Mouse (Mus musculus) lung, embryonic 16.5 days (tissue): Measurements from ENCODE around the gene Rorc. TPM values are rescaled to one million over a fixed set of nuclear protein-coding genes. Genes with fewer than 3 reads are reported as not detected.
A peak's percentile ranks its signal among the peaks of the same experiment; 100 is the strongest.

Experiments used
- ATAC-seq: fragments of 200-750 bp; cut with Nextera tagmentation; 2 replicates; pipeline ENCODE4 v1.8.0; 2017; ENCODE audit warnings: low read depth, mild to moderate bottlenecking, moderate library complexity
- H3K27ac ChIP-seq: fragments of 300-500 bp; sonication (generic); 2 replicates; pipeline ENCODE4 v1.5.1; 2014; ENCODE audit warnings: mild to moderate bottlenecking, control low read depth, low read length
- H3K27me3 ChIP-seq: fragments of 300-500 bp; sonication (generic); 2 replicates; pipeline ENCODE4 v1.6.1; 2014; ENCODE audit warnings: low read depth, low read length, mixed read lengths; ENCODE audit not compliant: control insufficient read depth, insufficient read depth
- H3K36me3 ChIP-seq: fragments of 300-500 bp; sonication (generic); 2 replicates; pipeline ENCODE4 v1.6.1; 2014; ENCODE audit warnings: low read length; ENCODE audit not compliant: control insufficient read depth, insufficient read depth
- H3K4me1 ChIP-seq: fragments of 300-500 bp; sonication (generic); replicated peaks from 2 replicates; pipeline ENCODE4 v1.6.1; 2014; ENCODE audit warnings: low read length, mixed read lengths; ENCODE audit not compliant: control insufficient read depth, insufficient read depth
- H3K4me2 ChIP-seq: fragments of 300-500 bp; sonication (generic); 2 replicates; pipeline ENCODE4 v1.6.1; 2014; ENCODE audit warnings: low read depth, low read length, control low read depth
- H3K4me3 ChIP-seq: fragments of 300-500 bp; sonication (generic); 2 replicates; pipeline ENCODE4 v1.5.1; 2014; ENCODE audit warnings: mild to moderate bottlenecking, low read length, control low read depth
- H3K9ac ChIP-seq: fragments of 300-500 bp; sonication (generic); 2 replicates; pipeline ENCODE4 v1.6.1; 2014; ENCODE audit warnings: low read length, control low read depth
- H3K9me3 ChIP-seq: fragments of 300-500 bp; sonication (generic); 2 replicates; pipeline ENCODE4 v1.6.1; 2016; ENCODE audit warnings: low read length; ENCODE audit not compliant: control insufficient read depth
- WGBS: fragments of 180-500 bp; shearing (Covaris S2); extraction: QIAGEN DNeasy Blood & Tissue Kit; methylation state at CpG from one replicate; pipeline ENCODE4 v1.1.7; 2014; 5-methylcytosine and 5-hydroxymethylcytosine counted together
- polyA plus RNA-seq: library from polyadenylated mRNA; unstranded; fragments of >200 nt; fragmentation: Nextera tagmentation; extraction: Ambion mirVana; gene quantifications from 2 replicates; pipeline ENCODE4 v1.2.1, GENCODE M21; 2015

Gene Rorc
- polyA plus RNA-seq, 1 experiment from 2014 or later = 8.9 TPM

DNA sequence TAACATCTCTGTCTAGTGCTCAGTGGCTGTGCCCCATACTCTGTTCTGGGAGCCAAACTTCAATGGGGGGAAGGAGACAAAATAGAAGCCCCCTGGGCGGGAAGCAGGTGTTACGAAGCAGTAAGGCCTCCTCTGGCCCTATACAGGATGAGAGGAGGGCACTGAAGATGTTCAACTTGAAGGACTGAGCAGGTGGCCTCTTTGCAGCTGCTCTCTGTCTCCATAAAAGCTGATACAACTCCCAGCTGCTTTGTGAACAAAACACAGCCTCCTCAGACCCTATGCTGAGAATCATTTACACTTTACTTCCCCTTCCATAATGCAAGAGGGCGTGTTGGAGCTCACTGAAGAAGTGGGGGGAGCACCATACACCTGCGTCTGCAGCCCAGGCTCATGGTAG lies 14.1 kb downstream of the Rorc start:
- ATAC-seq = no peak
- no peaks in the 10 kb centered on the region for H3K27me3 ChIP-seq
- H3K9ac ChIP-seq = no peak overlapping the region
- 44% methylated on average over 4 of the region's 4 CpGs for WGBS
- H3K4me1 ChIP-seq = no peaks in the 10 kb centered on the region
- H3K4me3 ChIP-seq = no peak overlapping the region
- H3K4me2 ChIP-seq = no peak overlapping the region
- H3K36me3 ChIP-seq = no peaks in the 10 kb centered on the region
- no peaks in the 10 kb centered on the region for H3K9me3 ChIP-seq
- no peak overlapping the region for H3K27ac ChIP-seq

DNA sequence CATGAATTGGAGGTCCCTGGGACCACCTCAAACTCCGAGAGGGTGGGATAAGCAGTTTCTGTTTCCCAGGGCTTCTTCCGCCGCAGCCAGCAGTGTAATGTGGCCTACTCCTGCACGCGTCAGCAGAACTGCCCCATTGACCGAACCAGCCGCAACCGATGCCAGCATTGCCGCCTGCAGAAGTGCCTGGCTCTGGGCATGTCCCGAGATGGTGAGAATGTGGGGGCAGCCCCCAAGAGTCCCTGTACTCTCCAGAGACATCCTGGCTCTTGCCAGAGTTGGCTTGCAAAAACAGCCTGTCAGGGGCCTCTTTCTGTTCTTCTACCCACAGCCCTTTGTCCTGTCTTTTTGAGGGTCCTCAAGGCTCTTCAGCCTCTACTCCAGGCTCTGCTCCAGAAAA lies 14.8 kb downstream of the Rorc start:
- whole genome bisulfite sequencing = 88% methylated on average over 10 of the region's 10 CpGs
- ATAC-seq = no peak
- Histone ChIP-seq H3K4me1 (no peaks in the 10 kb centered on the region), H3K27me3 (no peaks in the 10 kb centered on the region), H3K27ac (no peak overlapping the region), H3K4me3 (no peak overlapping the region), H3K9me3 (no peaks in the 10 kb centered on the region), H3K4me2 (no peak overlapping the region), H3K36me3 (no peaks in the 10 kb centered on the region), H3K9ac (no peak overlapping the region)

DNA sequence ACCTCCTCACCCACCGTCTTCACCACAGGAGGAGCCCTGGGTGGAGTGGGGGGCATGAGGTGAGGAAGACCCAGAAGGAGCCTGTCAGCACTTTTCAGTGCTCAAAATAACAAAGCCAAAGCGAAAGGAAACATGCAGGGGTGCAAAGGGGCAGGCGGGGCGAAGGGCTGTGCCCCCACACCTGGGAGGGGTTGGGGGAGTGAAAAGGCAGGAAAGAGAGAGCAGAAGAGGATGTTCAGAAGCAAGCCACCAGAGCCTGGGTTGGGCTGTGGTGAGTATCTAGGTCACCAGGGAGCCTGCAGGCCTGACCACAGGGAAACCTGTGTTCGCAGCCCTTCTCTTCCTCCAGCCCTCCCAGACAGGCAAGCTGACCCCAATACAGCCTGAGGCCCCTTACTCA lies 15.5 kb downstream of the Rorc start:
- no peaks in the 10 kb centered on the region for H3K4me1 ChIP-seq
- H3K27me3 ChIP-seq = no peaks in the 10 kb centered on the region
- WGBS = 57% methylated on average over 5 of the region's 5 CpGs
- no peaks in the 10 kb centered on the region for H3K9me3 ChIP-seq
- no peak overlapping the region for H3K27ac ChIP-seq
- no peak for ATAC-seq
- H3K4me3 ChIP-seq = no peak overlapping the region
- no peak overlapping the region for H3K9ac ChIP-seq
- no peak overlapping the region for H3K4me2 ChIP-seq
- H3K36me3 ChIP-seq = no peaks in the 10 kb centered on the region

DNA sequence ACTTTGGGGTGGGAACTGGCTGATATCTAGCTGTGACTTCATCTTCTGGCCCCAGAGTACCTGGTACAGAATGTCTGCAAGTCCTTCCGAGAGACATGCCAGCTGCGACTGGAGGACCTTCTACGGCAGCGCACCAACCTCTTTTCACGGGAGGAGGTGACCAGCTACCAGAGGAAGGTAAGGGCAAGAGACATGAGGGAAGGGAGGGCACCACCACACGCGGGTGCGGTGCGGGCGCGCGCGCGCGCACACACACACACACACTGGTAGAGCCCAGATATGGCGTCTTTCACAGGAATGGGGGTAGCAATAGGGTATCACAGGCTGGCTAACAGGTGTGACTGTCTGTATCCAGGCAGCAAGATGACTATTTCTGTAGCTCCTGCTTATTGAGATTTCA lies 16.8 kb downstream of the Rorc start:
- Histone ChIP-seq H3K4me2 (no peak overlapping the region), H3K36me3 (no peaks in the 10 kb centered on the region), H3K9ac (no peak overlapping the region), H3K27me3 (no peaks in the 10 kb centered on the region), H3K27ac (no peak overlapping the region), H3K9me3 (no peaks in the 10 kb centered on the region), H3K4me1 (no peaks in the 10 kb centered on the region), H3K4me3 (no peak overlapping the region)
- 94% methylated on average over 16 of the region's 16 CpGs for WGBS
- ATAC-seq = no peak

DNA sequence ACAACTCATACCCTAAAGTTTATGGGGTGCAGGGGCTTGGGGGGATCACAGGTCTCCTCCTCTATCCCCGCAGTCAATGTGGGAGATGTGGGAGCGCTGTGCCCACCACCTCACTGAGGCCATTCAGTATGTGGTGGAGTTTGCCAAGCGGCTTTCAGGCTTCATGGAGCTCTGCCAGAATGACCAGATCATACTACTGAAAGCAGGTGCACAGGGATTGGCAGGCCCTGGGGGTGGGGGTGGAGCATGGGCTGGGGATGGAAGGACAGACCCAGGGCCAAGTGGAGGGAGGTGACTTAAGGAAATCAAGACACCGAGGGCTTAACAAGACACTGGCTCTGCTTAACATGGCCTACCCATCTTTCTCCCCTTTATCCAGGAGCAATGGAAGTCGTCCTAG lies 18.4 kb downstream of the Rorc start:
- Histone ChIP-seq H3K27ac (no peak overlapping the region), H3K36me3 (no peaks in the 10 kb centered on the region), H3K4me2 (no peak overlapping the region), H3K9ac (no peak overlapping the region), H3K9me3 (no peaks in the 10 kb centered on the region), H3K4me3 (no peak overlapping the region), H3K4me1 (no peaks in the 10 kb centered on the region), H3K27me3 (no peaks in the 10 kb centered on the region)
- WGBS = 72% methylated on average over 5 of the region's 5 CpGs
- ATAC-seq = no peak

DNA sequence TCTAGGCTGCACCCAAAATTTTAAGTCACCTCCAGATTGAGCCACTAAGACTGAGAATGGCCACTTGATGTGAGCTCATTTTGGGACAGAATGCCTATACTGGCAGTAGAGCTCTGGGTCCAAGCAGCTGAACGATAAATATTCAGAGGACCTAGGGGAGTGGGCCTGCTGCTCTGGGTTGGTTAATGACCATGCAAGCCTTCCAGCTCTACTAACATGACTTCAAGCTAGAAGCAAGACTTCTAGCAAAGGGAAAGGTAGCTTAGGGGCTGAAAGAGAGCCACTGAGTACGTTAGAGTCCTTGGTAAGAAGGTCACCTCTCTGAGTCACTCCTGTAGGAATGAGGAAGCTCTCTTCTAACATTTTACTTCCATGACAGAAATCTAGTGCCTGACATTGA lies 19.5 kb downstream of the Rorc start:
- no peak overlapping the region for H3K27ac ChIP-seq
- 76% methylated on average over 2 of the region's 2 CpGs for WGBS
- no peak overlapping the region for H3K4me2 ChIP-seq
- no peaks in the 10 kb centered on the region for H3K36me3 ChIP-seq
- H3K9ac ChIP-seq = no peak overlapping the region
- H3K4me3 ChIP-seq = no peak overlapping the region
- H3K4me1 ChIP-seq = no peaks in the 10 kb centered on the region
- H3K9me3 ChIP-seq = no peaks in the 10 kb centered on the region
- ATAC-seq = no peak
- H3K27me3 ChIP-seq = no peaks in the 10 kb centered on the region

DNA sequence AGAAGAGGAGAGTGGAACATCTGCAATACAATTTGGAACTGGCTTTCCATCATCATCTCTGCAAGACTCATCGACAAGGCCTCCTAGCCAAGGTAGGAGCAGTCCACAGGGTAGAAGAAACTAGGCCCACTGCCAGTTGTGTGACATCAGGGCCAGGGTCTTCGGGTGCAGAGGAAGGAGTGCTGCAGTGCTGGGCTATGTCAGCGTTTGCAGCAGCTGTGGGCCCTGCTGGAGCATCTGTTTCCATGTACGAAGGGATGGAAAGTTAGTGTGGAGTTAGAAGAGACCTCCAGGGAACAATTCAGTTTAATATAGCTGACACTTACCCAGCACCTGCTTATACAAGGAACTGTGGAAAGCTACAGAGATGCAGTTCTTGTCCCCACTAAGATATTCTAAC lies 20.5 kb downstream of the Rorc start:
- no peak overlapping the region for H3K27ac ChIP-seq
- no peaks in the 10 kb centered on the region for H3K4me1 ChIP-seq
- no peaks in the 10 kb centered on the region for H3K9me3 ChIP-seq
- H3K27me3 ChIP-seq = peaks cover 2% of the 10 kb centered on the region; the same call in 1 of the 2 replicates
- no peak overlapping the region for H3K4me2 ChIP-seq
- no peak overlapping the region for H3K9ac ChIP-seq
- no peak overlapping the region for H3K4me3 ChIP-seq
- 64% methylated on average over 4 of the region's 4 CpGs for WGBS
- no peak for ATAC-seq
- no peaks in the 10 kb centered on the region for H3K36me3 ChIP-seq

DNA sequence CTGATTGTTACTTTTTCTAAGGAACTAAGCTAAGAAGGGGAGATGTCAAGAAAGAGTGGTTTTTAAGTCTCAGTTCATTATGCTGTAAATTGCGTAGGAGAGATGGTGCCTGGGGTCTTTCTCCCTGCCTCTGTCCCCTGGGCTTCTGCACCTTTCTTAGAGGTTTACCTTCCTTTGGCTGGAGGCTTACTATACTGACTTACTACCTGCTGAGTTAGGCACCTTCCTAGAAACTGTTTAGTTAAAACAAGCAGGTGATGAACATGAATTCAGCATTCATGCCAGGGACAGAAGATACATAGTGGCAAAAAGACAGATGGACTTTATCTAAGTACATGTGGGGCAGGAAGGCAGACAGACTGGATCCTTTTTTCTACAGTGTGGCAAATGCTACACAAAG lies 23.7 kb downstream of the Rorc start:
- Histone ChIP-seq H3K36me3 (no peaks in the 10 kb centered on the region), H3K4me3 (no peak overlapping the region), H3K27ac (no peak overlapping the region), H3K4me1 (peaks cover 3% of the 10 kb centered on the region), H3K9me3 (no peaks in the 10 kb centered on the region), H3K27me3 (peaks cover 7% of the 10 kb centered on the region), H3K9ac (no peak overlapping the region), H3K4me2 (no peak overlapping the region)
- WGBS = 72% methylated on average over 1 of the region's 1 CpGs
- no peak for ATAC-seq

DNA sequence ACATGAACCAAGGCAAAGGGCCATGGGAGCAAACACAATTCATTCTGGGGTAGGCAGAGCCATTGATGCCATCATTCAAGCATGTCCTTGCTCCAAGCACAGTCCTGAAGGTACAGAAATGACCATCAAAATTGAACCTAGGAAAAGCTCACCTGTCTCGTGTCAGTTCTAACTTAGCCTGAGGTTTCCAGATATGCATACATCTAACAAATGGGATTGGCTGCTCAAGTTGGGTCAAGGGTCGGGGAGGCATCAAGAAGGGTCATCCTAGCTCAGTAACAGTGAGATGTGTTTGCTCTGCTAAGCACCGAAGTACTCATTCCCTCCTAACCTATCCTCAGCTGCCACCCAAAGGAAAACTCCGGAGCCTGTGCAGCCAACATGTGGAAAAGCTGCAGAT lies 24.3 kb downstream of the Rorc start:
- peaks cover 3% of the 10 kb centered on the region for H3K4me1 ChIP-seq
- no peaks in the 10 kb centered on the region for H3K36me3 ChIP-seq
- peaks cover 7% of the 10 kb centered on the region for H3K27me3 ChIP-seq
- no peak overlapping the region for H3K9ac ChIP-seq
- no peaks in the 10 kb centered on the region for H3K9me3 ChIP-seq
- no peak overlapping the region for H3K4me2 ChIP-seq
- 68% methylated on average over 4 of the region's 4 CpGs for WGBS
- no peak overlapping the region for H3K27ac ChIP-seq
- no peak overlapping the region for H3K4me3 ChIP-seq
- no peak for ATAC-seq

DNA sequence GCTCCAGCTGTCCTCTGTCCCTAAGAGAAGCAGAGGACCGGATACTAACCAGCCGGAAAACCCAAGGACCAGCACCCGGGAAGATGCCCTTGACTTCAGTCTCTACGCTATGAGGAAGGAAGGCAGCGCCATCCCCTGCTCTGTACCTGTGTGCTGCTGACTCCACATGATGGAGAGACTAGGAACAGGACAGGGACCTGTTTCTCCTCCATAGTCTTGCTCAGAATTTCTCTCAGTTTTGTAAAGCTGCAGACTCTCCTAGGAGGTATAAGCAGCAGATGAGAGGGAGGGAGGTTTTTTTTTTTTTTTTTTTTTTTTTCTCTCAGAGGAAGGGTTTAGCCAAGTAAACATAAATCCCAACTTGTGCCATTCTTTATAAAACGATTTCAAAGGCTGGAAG lies 25.6 kb downstream of the Rorc start, which contains the start of gene Lingo4:
Gene Lingo4, plus strand, starts transcription at position 301 of the 400 bp plus-strand sequence.
- peak within 1 kb of the TSS; percentile 62 for H3K4me2 ChIP-seq
- H3K4me3 ChIP-seq = peak within 1 kb of the TSS; percentile 34
- H3K27ac ChIP-seq = no peak within 1 kb of the TSS
- ATAC-seq = no peak
- no peaks in the 10 kb centered on the region for H3K9me3 ChIP-seq
- peaks cover 3% of the 10 kb centered on the region for H3K4me1 ChIP-seq
- peaks cover 7% of the 10 kb centered on the region for H3K27me3 ChIP-seq
- H3K9ac ChIP-seq = peak within 1 kb of the TSS; percentile 36; the same call in 1 of the 2 replicates
- H3K36me3 ChIP-seq = no peaks in the 10 kb centered on the region
- WGBS = 59% methylated on average over 6 of the region's 6 CpGs
